ENCODE assay signal across 8 mouse cellular contexts in genomic region chr11:113751484-113752084, GRCm38 (mm10). TPM values are rescaled to one million over a fixed set of nuclear protein-coding genes. Genes with fewer than 3 reads are reported as not detected.
A peak's percentile ranks its signal among the peaks of the same experiment; 100 is the strongest.
DNase-seq lines count a peak whose midpoint lies in the region; ATAC-seq and TF ChIP-seq lines count a peak whose summit lies in the region.

Gene Cdc42ep4, minus strand, starts transcription at chr11:113751881.

- peak; percentile 92 for DNase-seq in adrenal gland, postnatal 14 days
- peak; percentile 96 for DNase-seq in embryonic facial prominence, embryonic 10.5 days (ENCODE audit: low spot score)
- no peak for DNase-seq in gonadal fat pad, adult 2 months (ENCODE audit: low read depth)
- DNase-seq in left cerebral cortex, postnatal 4 days, result peak; percentile 92
- peak; percentile 98 for DNase-seq in midbrain, embryonic 11.5 days (ENCODE audit: low spot score, missing footprints)
- peak; percentile 84 for DNase-seq in right cerebral cortex, postnatal 4 days
- peak; percentile 96 for DNase-seq in yolk sac, embryonic 10.5 days (ENCODE audit: low spot score)

- peaks cover 63% of the 10 kb centered on the region for H3K4me1 ChIP-seq in embryonic facial prominence, embryonic 10.5 days
- H3K4me1 ChIP-seq in intestine, postnatal 0 days (replicated peaks; ENCODE audit: control insufficient read depth, insufficient read depth, low read length), result peaks cover 17% of the 10 kb centered on the region; the same call in 1 of the 2 replicates
- H3K4me1 ChIP-seq in midbrain, embryonic 11.5 days (ENCODE audit: control insufficient read depth, insufficient read depth, low read length), result peaks cover 27% of the 10 kb centered on the region

- peak within 1 kb of the TSS; percentile 69 for H3K9ac ChIP-seq in intestine, postnatal 0 days (ENCODE audit: low read depth, low read length)
- H3K9ac ChIP-seq in midbrain, embryonic 11.5 days (ENCODE audit: low read length), result peak within 1 kb of the TSS; percentile 96

- under 1% methylated on average over 44 of the region's 44 CpGs for WGBS in embryonic facial prominence, embryonic 10.5 days
- WGBS in intestine, postnatal 0 days, result 0% methylated on average over 44 of the region's 44 CpGs
- WGBS in midbrain, embryonic 11.5 days, result under 1% methylated on average over 44 of the region's 44 CpGs

- peak within 1 kb of the TSS; percentile 87 for H3K4me2 ChIP-seq in intestine, postnatal 0 days (replicated peaks; ENCODE audit: low read depth)
- H3K4me2 ChIP-seq in midbrain, embryonic 11.5 days, result peak within 1 kb of the TSS; percentile 86

- TF ChIP-seq CTCF in intestine, postnatal 0 days (IDR thresholded peaks at IDR 0.05; ENCODE audit: low read depth), result no peak

- intact Hi-C loops in left cerebral cortex, postnatal 4 days (cut with DNase I), result no loop called here

- peak within 1 kb of the TSS; percentile 95 for H3K27ac ChIP-seq in embryonic facial prominence, embryonic 10.5 days (replicated peaks)
- H3K27ac ChIP-seq in intestine, postnatal 0 days (ENCODE audit: low read depth, low read length), result peak within 1 kb of the TSS; percentile 87
- H3K27ac ChIP-seq in midbrain, embryonic 11.5 days (ENCODE audit: low read depth, low read length), result peak within 1 kb of the TSS; percentile 85

- H3K36me3 ChIP-seq in embryonic facial prominence, embryonic 10.5 days (replicated peaks), result peaks cover 23% of the 10 kb centered on the region
- H3K36me3 ChIP-seq in intestine, postnatal 0 days (ENCODE audit: control insufficient read depth, insufficient read depth), result no peaks in the 10 kb centered on the region
- no peaks in the 10 kb centered on the region for H3K36me3 ChIP-seq in midbrain, embryonic 11.5 days (ENCODE audit: control insufficient read depth, insufficient read depth, low read length)

- H3K27me3 ChIP-seq in embryonic facial prominence, embryonic 10.5 days (replicated peaks; ENCODE audit: low read depth, poor library complexity, severe bottlenecking), result 0 out of 2 replicates have a peak, but pooled peaks cover 4% of the 10 kb centered on the region
- no peaks in the 10 kb centered on the region for H3K27me3 ChIP-seq in intestine, postnatal 0 days (replicated peaks; ENCODE audit: control insufficient read depth, insufficient read depth, low read length)
- no peaks in the 10 kb centered on the region for H3K27me3 ChIP-seq in midbrain, embryonic 11.5 days (ENCODE audit: control insufficient read depth, insufficient read depth, low read length)

- H3K4me3 ChIP-seq in embryonic facial prominence, embryonic 10.5 days, result peak within 1 kb of the TSS; percentile 81
- peak within 1 kb of the TSS; percentile 69 for H3K4me3 ChIP-seq in intestine, postnatal 0 days (ENCODE audit: low read depth, low read length)
- H3K4me3 ChIP-seq in midbrain, embryonic 11.5 days (ENCODE audit: low read depth, low read length), result peak within 1 kb of the TSS; percentile 93

- H3K9me3 ChIP-seq in embryonic facial prominence, embryonic 10.5 days, result no peaks in the 10 kb centered on the region
- no peaks in the 10 kb centered on the region for H3K9me3 ChIP-seq in intestine, postnatal 0 days (ENCODE audit: control insufficient read depth)
- H3K9me3 ChIP-seq in midbrain, embryonic 11.5 days (ENCODE audit: control insufficient read depth, low read length), result no peaks in the 10 kb centered on the region

- peak; percentile 61 for ATAC-seq in intestine, postnatal 0 days
- ATAC-seq in midbrain, embryonic 11.5 days (ENCODE audit: low FRiP score), result peak; percentile 81

RNA-seq across cellular contexts. Expression of gene Cdc42ep4, which starts in this region (rescaled TPM):
- total RNA-seq in adrenal gland, postnatal 14 days (2021), result 76.8 and 82.7 TPM in 2 replicates
- 117 TPM in 2 replicates for polyA plus RNA-seq in embryonic facial prominence, embryonic 10.5 days (2016; fragmentation: Nextera tagmentation; extraction: Ambion mirVana)
- 75.3 and 77.7 TPM in 2 replicates for polyA plus RNA-seq in gonadal fat pad, adult 2 months (2012; rRNA removed)
- polyA plus RNA-seq in intestine, postnatal 0 days (2015; fragmentation: Nextera tagmentation; extraction: Ambion mirVana), result 30.2 and 33.0 TPM in 2 replicates
- 10 to 100 TPM; 53.1 to 53.4 TPM for total RNA-seq in left cerebral cortex, postnatal 4 days (2021)
- polyA plus RNA-seq in midbrain, embryonic 11.5 days (2014; fragmentation: Nextera tagmentation; extraction: Ambion mirVana), result 54.6 and 60.4 TPM in 2 replicates
